14 mouse cellular contexts compared by ENCODE assay signal in genomic region chr2:32349625-32350255, GRCm38 (mm10). TPM values are rescaled to one million over a fixed set of nuclear protein-coding genes. Genes with fewer than 3 reads are reported as not detected.
A peak's percentile ranks its signal among the peaks of the same experiment; 100 is the strongest.
DNase-seq lines count a peak whose midpoint lies in the region; ATAC-seq and TF ChIP-seq lines count a peak whose summit lies in the region.
"Had no signal": no experiment of that assay in that cellular context is flagged by ENCODE, and none has a peak within 500 bp of the region (broad histone marks: within the 10 kb centered on the region; RNA-seq: fewer than 3 reads in every experiment).

No protein-coding gene starts in this region.

- no peaks in the 10 kb centered on the region for H3K9me3 ChIP-seq in embryonic facial prominence, embryonic 14.5 days (ENCODE audit: control insufficient read depth, low read length)
- H3K9me3 ChIP-seq: embryonic facial prominence, embryonic 15.5 days had no signal

- no peaks in the 10 kb centered on the region for H3K27me3 ChIP-seq in cerebellum, adult 2 months (ENCODE audit: control insufficient read depth, insufficient read depth, low read length)
- no peaks in the 10 kb centered on the region for H3K27me3 ChIP-seq in embryonic facial prominence, embryonic 14.5 days (replicated peaks; ENCODE audit: control insufficient read depth, insufficient read depth, low read length)
- H3K27me3 ChIP-seq: embryonic facial prominence, embryonic 15.5 days had no signal

- H3K4me1 ChIP-seq in cerebellum, adult 2 months (ENCODE audit: control insufficient read depth, insufficient read depth, low read length): peaks cover 40% of the 10 kb centered on the region
- H3K4me1 ChIP-seq in embryonic facial prominence, embryonic 14.5 days (ENCODE audit: control insufficient read depth, insufficient read depth, low read length): peaks cover 17% of the 10 kb centered on the region

- H3K9ac ChIP-seq in embryonic facial prominence, embryonic 14.5 days (ENCODE audit: low read depth, low read length): 0 out of 2 replicates have a peak overlapping the region, but pooled peaks have one; percentile 34
- H3K9ac ChIP-seq: embryonic facial prominence, embryonic 15.5 days; forebrain, postnatal 0 days had no signal

- peak overlapping the region; percentile 100 for H3K27ac ChIP-seq in cerebellum, adult 2 months (ENCODE audit: insufficient read depth, low read length)
- no peak overlapping the region for H3K27ac ChIP-seq in embryonic facial prominence, embryonic 14.5 days (replicated peaks; ENCODE audit: low read depth, low read length)

- H3K36me3 ChIP-seq in embryonic facial prominence, embryonic 14.5 days (ENCODE audit: control insufficient read depth, insufficient read depth, low read length): peaks cover 16% of the 10 kb centered on the region; the same call in 1 of the 2 replicates

- H3K4me3 ChIP-seq in cerebellum, adult 2 months (replicated peaks; ENCODE audit: insufficient read depth, low read depth, low read length): peak overlapping the region; percentile 99
- H3K4me3 ChIP-seq in embryonic facial prominence, embryonic 14.5 days (ENCODE audit: low read depth, low read length): no peak overlapping the region
- H3K4me3 ChIP-seq: embryonic facial prominence, embryonic 15.5 days had no signal

- WGBS in cerebellum, adult 2 months: 11% methylated on average over 8 of the region's 8 CpGs
- WGBS in embryonic facial prominence, embryonic 14.5 days: 48% methylated on average over 8 of the region's 8 CpGs

- TF ChIP-seq POLR2A in cerebellum, adult 2 months (IDR thresholded peaks at IDR 0.05; ENCODE audit: borderline replicate concordance, insufficient read depth, low read length): 0 out of 2 replicates have a peak, but pooled peaks have one; percentile 18

- DNase-seq in cerebellum, adult 11 months: peak; percentile 43
- peak; percentile 62 for DNase-seq in layer of hippocampus, adult 9-11 months
- no peak for DNase-seq in layer of hippocampus, adult 9-10 months (ENCODE audit: low spot score)
- DNase-seq in cerebellum, adult 2 months: peak; percentile 56 to 71
- no peak for DNase-seq in embryonic facial prominence, embryonic 14.5 days (ENCODE audit: low spot score)
- no peak for DNase-seq in kidney, adult 18-20 months
- no peak for DNase-seq in thymus, postnatal 36 days
- DNase-seq: adrenal gland, adult 2 months; forebrain, postnatal 0 days; kidney, postnatal 14 days; lung, postnatal 4 days had no signal

- ATAC-seq in cerebellum, adult (ENCODE audit: insufficient number of reproducible peaks, low FRiP score, low TSS enrichment): no peak
- ATAC-seq in embryonic facial prominence, embryonic 14.5 days (ENCODE audit: low read depth): no peak
- ATAC-seq: forebrain, postnatal 0 days; midbrain, embryonic 16.5 days had no signal

- no peak overlapping the region for H3K4me2 ChIP-seq in embryonic facial prominence, embryonic 14.5 days (ENCODE audit: low read depth, low read length)

- TF ChIP-seq CTCF in cerebellum, adult 2 months (IDR thresholded peaks at IDR 0.05; ENCODE audit: borderline replicate concordance, insufficient read depth, low read depth, low read length): no peak

RNA-seq across cellular contexts. Expression of gene Ciz1, which starts 2.4 kb away (rescaled TPM):
- 159 and 176 TPM in 2 replicates for polyA plus RNA-seq in cerebellum, adult 2 months (2012; rRNA removed)
- 41.9 and 48.0 TPM in 2 replicates for polyA plus RNA-seq in embryonic facial prominence, embryonic 14.5 days (2014; fragmentation: Nextera tagmentation; extraction: Ambion mirVana)

RNA-seq across cellular contexts. Expression of gene Dnm1, which starts 3.4 kb away (rescaled TPM):
- polyA plus RNA-seq in cerebellum, adult 2 months (2012; rRNA removed): 1,410 and 1,576 TPM in 2 replicates
- 34.1 and 41.7 TPM in 2 replicates for polyA plus RNA-seq in embryonic facial prominence, embryonic 14.5 days (2014; fragmentation: Nextera tagmentation; extraction: Ambion mirVana)

RNA-seq across cellular contexts. Expression of gene 1110008P14Rik, which starts 32.0 kb away (rescaled TPM):
- polyA plus RNA-seq in cerebellum, adult 2 months (2012; rRNA removed): 284 and 338 TPM in 2 replicates
- polyA plus RNA-seq in embryonic facial prominence, embryonic 14.5 days (2014; fragmentation: Nextera tagmentation; extraction: Ambion mirVana): 67.7 and 79.7 TPM in 2 replicates

RNA-seq across cellular contexts. Expression of gene Lcn2, which starts 38.3 kb away (rescaled TPM):
- 0.48 and 1.0 TPM in 2 replicates for polyA plus RNA-seq in cerebellum, adult 2 months (2012; rRNA removed)
- polyA plus RNA-seq in embryonic facial prominence, embryonic 14.5 days (2014; fragmentation: Nextera tagmentation; extraction: Ambion mirVana): 4.0 and 7.9 TPM in 2 replicates

RNA-seq across cellular contexts. Expression of gene Ptges2, which starts 46.0 kb away (rescaled TPM):
- 60.9 and 61.1 TPM in 2 replicates for polyA plus RNA-seq in cerebellum, adult 2 months (2012; rRNA removed)
- 28.0 and 33.5 TPM in 2 replicates for polyA plus RNA-seq in embryonic facial prominence, embryonic 14.5 days (2014; fragmentation: Nextera tagmentation; extraction: Ambion mirVana)

Comparison
In these comparisons a context has a peak if more than half of its experiments do, and no peak if none do; other contexts are left out.
1. DNase-seq: peak in cerebellum, adult 11 months (single experiment), layer of hippocampus, adult 9-11 months (single experiment) and cerebellum, adult 2 months (2 of 2); none in layer of hippocampus, adult 9-10 months (single experiment), embryonic facial prominence, embryonic 14.5 days (single experiment), kidney, adult 18-20 months (single experiment) and thymus, postnatal 36 days (0 of 2).
2. RNA of gene Dnm1, which starts 3.4 kb away (polyA plus RNA-seq): 1,410 to 1,576 TPM in cerebellum, adult 2 months; 34.1 to 41.7 TPM in embryonic facial prominence, embryonic 14.5 days; every median in the first group is over 10 times any median in the second.